Mouse (Mus musculus): Measurements from ENCODE around the gene Tbc1d25. TPM values are rescaled to one million over a fixed set of nuclear protein-coding genes. Genes with fewer than 3 reads are reported as not detected.
A peak's percentile ranks its signal among the peaks of the same experiment; 100 is the strongest.

The Tbc1d25 gene
- total RNA-seq, 2 experiments from 2014 or later: 2.9 to 5.9 TPM

- no peak for ATAC-seq (ENCODE audit: poor library complexity, severe bottlenecking)
These were observed 7.0 kb upstream of the Tbc1d25 start for GRCm38 (mm10) chrX:8182871-8183540.

- ATAC-seq (ENCODE audit: poor library complexity, severe bottlenecking): no peak
These were observed 3.7 kb upstream of the Tbc1d25 start for GRCm38 (mm10) chrX:8179646-8180045.

GRCm38 (mm10) chrX:8178871-8179270, 2.9 kb upstream of the Tbc1d25 start:
- no peak for ATAC-seq (ENCODE audit: poor library complexity, severe bottlenecking)

- no peak for ATAC-seq (ENCODE audit: poor library complexity, severe bottlenecking)
These were observed 845 bp downstream of the Tbc1d25 start for GRCm38 (mm10) chrX:8175169-8175503.

- peak; percentile 93 for ATAC-seq (ENCODE audit: poor library complexity, severe bottlenecking)
These were observed 8.0 kb downstream of the Tbc1d25 start for GRCm38 (mm10) chrX:8167716-8168647.

GRCm38 (mm10) chrX:8164471-8164870, 11.5 kb downstream of the Tbc1d25 start:
- ATAC-seq (ENCODE audit: poor library complexity, severe bottlenecking): no peak

GRCm38 (mm10) chrX:8163076-8163475, 12.9 kb downstream of the Tbc1d25 start:
- no peak for ATAC-seq (ENCODE audit: poor library complexity, severe bottlenecking)

GRCm38 (mm10) chrX:8145153-8145991, 30.6 kb downstream of the Tbc1d25 start, which contains the start of gene Rbm3:
Rbm3 (minus strand) TSS chrX:8145880.
- ATAC-seq (ENCODE audit: poor library complexity, severe bottlenecking): peak; percentile 94

- no peak for ATAC-seq (ENCODE audit: poor library complexity, severe bottlenecking)
These were observed 32.2 kb downstream of the Tbc1d25 start for GRCm38 (mm10) chrX:8143750-8144149.

- ATAC-seq (ENCODE audit: poor library complexity, severe bottlenecking): no peak
These were observed 33.0 kb downstream of the Tbc1d25 start for GRCm38 (mm10) chrX:8142948-8143347.

GRCm38 (mm10) chrX:8141058-8141457, 34.9 kb downstream of the Tbc1d25 start:
- no peak for ATAC-seq (ENCODE audit: poor library complexity, severe bottlenecking)

GRCm38 (mm10) chrX:8140446-8140845, 35.5 kb downstream of the Tbc1d25 start:
- ATAC-seq (ENCODE audit: poor library complexity, severe bottlenecking): no peak

- no peak for ATAC-seq (ENCODE audit: poor library complexity, severe bottlenecking)
These were observed 36.5 kb downstream of the Tbc1d25 start for GRCm38 (mm10) chrX:8139480-8139879.

- ATAC-seq (ENCODE audit: poor library complexity, severe bottlenecking): no peak
These were observed 40.1 kb downstream of the Tbc1d25 start for GRCm38 (mm10) chrX:8135886-8136285.

GRCm38 (mm10) chrX:8132017-8132976, 43.7 kb downstream of the Tbc1d25 start, which contains the start of gene Wdr13:
Wdr13 (minus strand) TSS chrX:8132892.
- ATAC-seq (ENCODE audit: poor library complexity, severe bottlenecking): peak; percentile 92

GRCm38 (mm10) chrX:8131393-8131792, 44.6 kb downstream of the Tbc1d25 start:
- ATAC-seq (ENCODE audit: poor library complexity, severe bottlenecking): no peak

GRCm38 (mm10) chrX:8125235-8125634, 50.7 kb downstream of the Tbc1d25 start:
- ATAC-seq (ENCODE audit: poor library complexity, severe bottlenecking): peak; percentile 38; the same call in 1 of the 2 replicates

GRCm38 (mm10) chrX:8123821-8124470, 52.0 kb downstream of the Tbc1d25 start:
- ATAC-seq (ENCODE audit: poor library complexity, severe bottlenecking): no peak

- ATAC-seq (ENCODE audit: poor library complexity, severe bottlenecking): no peak
These were observed 58.7 kb downstream of the Tbc1d25 start for GRCm38 (mm10) chrX:8117264-8117663.

All from megakaryocyte, adult 5-6 weeks (primary cell).